Mouse (Mus musculus) megakaryocyte-erythroid progenitor cell, adult 5-6 weeks (primary cell): ENCODE measurements around the gene Eml1. TPM values are rescaled to one million over a fixed set of nuclear protein-coding genes. Genes with fewer than 3 reads are reported as not detected.
"Not testable (repeated sequence)": the region's sequence is repeated elsewhere in the genome, so short reads cannot be mapped to it uniquely, and the experiment has no call there.

Experiments
- ATAC-seq: replicated peaks from 2 replicates; pipeline ENCODE4 v1.8.0; 2016; ENCODE audit warnings: mild to moderate bottlenecking, inconsistent platforms; ENCODE audit not compliant: severe bottlenecking, poor library complexity, low FRiP score, low TSS enrichment
- total RNA-seq, 2 experiments: library from RNA; stranded (forward) in 1 of 2; stranded (reverse) in 1 of 2; fragments of 200-1000, 215-1000 nt in 1 of 2; fragments of >200 nt in 1 of 2; fragmentation: Nextera tagmentation in 1 of 2; gene quantifications; 2 replicates each; pipeline ENCODE4 v1.2.3; 2014 to 2017

Gene Eml1
- total RNA-seq, 2 experiments from 2014 or later = not detected

- ATAC-seq = no peak
Measured at GRCm38 (mm10) chr12:108448396-108448795, 77.6 kb downstream of the Eml1 start.

- no peak for ATAC-seq
Measured at GRCm38 (mm10) chr12:108449935-108450334, 79.2 kb downstream of the Eml1 start.

DNA sequence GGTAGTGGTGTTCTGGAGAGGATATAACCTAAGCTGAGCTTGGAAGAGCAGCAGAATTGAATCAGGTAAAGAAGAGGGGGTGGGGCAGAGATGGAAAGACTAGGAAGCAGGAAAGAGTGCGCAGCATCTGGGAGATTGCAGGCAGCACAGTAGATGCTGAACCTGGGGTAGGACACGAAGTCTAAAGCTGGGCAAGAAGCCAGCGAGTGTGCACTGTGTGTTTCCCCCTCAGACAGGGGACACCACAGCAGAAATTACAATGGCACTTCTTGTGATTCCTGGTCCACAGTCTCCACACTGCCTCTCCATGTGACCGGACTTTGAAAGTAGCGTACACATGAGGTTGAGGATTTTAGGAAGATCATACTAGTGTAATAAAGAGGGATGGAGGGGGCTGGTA, 79.8 kb downstream of the Eml1 start:
- ATAC-seq = no peak

DNA sequence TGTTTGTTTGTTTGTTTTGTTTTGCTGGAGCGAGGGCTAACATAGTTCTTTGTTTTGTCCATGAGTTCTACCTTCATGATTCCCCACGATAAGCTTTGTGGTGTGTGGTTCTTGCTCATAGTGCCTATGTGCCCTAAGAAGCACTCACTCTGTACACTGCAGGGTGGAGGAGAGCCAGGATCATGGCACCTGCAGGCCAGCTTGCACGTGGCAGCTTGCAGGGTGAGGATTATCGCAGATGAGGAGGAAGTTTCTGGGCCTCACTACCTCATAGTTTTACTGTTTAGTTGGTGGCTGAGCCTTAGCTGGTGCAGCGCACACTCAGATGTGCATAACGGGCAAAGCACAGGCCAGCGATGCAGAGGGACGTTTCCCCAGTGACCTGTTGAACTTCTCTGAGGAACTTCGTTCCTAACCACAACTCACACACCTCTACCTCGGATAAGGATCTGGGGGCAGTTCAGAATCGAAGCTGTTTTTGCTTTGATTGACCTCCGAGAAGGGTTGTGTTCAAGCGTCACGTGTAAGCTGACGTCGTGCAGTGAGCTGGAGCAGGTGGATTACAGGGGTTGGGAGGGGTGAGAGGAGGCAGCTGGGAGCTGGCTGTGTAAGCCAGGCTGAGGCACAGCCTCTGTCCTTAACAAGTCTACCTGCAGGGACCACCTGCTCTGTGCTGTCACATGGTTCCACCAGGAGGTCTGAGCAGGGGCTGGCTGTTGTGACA, 81.6 kb downstream of the Eml1 start:
- no peak; the same call in 1 of the 2 replicates for ATAC-seq

DNA sequence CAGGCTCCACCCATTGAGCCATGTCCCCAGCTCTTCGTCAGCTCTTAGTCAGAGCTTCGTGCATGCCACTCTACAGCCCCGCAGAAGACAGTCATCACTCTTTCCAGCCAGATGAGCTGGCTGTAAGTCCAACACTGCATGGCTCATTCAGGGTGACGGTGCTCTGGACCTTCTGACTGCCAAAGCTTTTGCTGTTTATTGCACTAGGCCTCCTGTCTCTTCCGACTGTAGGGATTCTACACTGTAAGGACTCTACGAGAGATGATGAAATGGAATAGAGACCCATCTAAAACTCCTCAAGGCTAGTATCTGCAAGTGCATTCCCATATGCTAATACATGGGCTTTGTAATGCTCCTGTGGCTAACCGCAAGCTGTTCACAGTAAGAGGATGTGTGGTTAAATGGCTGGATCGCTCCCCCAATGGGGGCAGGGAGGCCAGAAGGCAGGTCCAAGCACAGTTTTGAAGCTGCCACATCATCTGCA, 82.8 kb downstream of the Eml1 start:
- ATAC-seq = 0 out of 2 replicates have a peak, but pooled peaks have one; percentile 30

- ATAC-seq = no peak
Measured at GRCm38 (mm10) chr12:108455004-108455403, 84.2 kb downstream of the Eml1 start.

DNA sequence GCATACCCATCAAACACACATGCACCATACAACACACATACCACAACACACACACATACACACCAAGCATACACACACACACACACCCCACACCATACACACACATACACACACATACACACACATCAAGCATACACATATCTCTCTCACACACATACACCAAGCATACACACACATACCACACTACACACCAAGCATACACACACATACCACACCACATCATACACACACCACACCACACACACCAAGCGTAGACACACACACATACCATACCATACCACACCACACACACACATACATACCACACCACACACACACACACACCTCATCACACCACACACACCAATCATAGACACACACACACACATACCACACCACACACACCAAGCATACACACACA, 102.1 kb downstream of the Eml1 start:
- no peak for ATAC-seq

- ATAC-seq = no peak
Measured at GRCm38 (mm10) chr12:108474440-108474839, 103.7 kb downstream of the Eml1 start.

GRCm38 (mm10) chr12:108478714-108479113, 108.0 kb downstream of the Eml1 start:
- no peak for ATAC-seq

GRCm38 (mm10) chr12:108480704-108481365, 110.1 kb downstream of the Eml1 start:
- ATAC-seq = no peak

DNA sequence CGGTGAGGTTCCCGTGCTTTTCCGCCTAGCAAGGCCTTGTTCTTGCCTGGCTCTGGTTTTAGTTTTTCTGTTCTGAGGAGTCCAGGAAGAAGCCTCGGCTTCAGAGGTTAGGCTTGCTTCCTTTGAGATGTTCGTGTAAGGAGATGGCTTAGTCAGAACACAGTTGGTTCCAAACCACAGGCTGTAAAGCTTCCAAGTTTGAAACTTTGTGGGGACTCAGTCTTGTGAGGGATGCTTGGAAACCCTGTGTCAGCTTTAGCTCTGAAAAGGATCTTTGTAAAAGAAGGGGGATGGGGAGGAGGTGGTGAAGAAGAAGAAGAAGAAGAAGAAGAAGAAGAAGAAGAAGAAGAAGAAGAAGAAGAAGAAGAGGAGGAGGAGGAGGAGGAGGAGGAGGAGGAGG, 118.3 kb downstream of the Eml1 start:
- ATAC-seq = no peak

GRCm38 (mm10) chr12:108489741-108490140, 119.0 kb downstream of the Eml1 start:
- no peak for ATAC-seq

DNA sequence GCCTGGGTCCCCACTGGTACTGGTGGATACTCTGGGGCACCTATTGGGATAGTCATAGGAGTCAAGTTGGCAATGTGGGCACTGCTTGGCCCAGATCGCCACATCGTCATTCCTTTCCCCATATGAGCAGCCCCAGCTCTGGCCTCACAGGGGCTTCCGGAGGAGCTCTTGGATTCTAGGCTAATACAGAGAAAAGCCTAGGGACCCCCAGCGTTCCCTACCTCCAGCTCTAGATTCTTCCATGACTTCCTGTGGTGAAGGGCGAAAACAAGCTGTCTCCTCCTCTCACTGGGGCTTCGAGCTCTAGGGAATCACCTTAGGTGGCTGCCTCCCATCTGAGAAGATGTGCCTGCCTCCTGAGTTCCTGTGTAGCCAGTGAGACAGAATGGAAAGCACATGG, 119.6 kb downstream of the Eml1 start:
- ATAC-seq = no peak

DNA sequence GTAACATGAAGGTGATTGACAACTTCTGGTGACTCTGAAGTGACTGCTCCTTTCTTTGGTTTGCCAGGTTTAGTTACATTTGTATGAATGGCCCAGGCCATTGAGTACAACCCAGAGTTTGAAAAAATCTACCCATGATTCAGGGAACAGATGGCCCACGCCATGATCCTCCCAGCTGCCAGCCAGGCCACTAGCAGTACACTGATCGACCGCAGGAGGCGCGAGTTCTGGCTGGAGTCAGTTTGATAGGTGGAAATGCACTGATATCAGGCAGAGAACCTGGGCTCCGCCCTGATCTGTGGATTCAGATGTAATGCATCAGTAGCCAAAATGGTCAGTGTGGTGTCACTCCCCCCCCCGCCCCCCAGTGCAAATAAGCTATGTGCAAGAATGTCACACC, 120.2 kb downstream of the Eml1 start:
- no peak for ATAC-seq

GRCm38 (mm10) chr12:108494011-108494541, 123.3 kb downstream of the Eml1 start:
- peak; percentile 45; the same call in 1 of the 2 replicates for ATAC-seq

- ATAC-seq = no peak
Measured at GRCm38 (mm10) chr12:108495455-108496235, 124.9 kb downstream of the Eml1 start.

DNA sequence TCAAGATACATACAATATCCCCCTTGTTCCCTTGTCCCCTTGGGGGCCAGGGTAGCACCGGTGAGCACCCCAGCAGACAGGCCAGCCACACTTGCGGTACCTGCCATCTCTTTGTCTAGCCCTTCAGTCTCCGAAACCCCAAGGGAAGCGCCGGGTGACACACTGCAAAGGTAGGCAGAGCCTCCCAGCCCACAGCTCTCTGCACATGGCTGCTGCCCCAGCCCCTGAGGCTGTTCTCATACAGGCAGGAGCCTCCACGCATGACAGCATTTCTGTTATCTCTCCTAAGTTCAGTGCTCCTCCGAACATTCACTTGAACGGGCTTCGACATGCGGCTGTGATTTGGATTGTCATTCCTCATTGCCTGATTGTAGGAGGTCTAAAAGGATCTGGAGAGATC, 132.3 kb downstream of the Eml1 start:
- no peak for ATAC-seq

GRCm38 (mm10) chr12:108503582-108503981, 132.8 kb downstream of the Eml1 start:
- ATAC-seq = peak; percentile 79

DNA sequence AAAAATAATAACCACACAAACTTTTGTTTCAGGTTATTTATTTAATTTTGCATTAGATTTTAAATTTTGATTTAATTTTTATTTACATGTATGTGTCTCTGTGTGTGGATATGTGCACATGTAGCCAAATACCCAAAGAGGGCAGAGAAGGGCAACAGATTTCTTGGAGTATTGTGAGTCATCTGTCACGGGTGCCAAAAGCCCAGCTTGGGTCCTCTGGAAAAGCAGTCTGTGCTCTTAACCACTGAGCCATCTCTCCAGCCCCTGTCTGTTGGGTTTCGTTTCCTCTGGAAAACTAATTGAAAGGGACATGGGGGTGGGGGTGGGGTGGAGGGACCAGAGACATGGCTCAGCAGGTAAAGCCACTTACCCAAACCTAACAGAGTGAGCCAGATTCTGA, 135.1 kb downstream of the Eml1 start:
- ATAC-seq = no peak

GRCm38 (mm10) chr12:108507046-108507445, 136.3 kb downstream of the Eml1 start:
- not testable (repeated sequence) for ATAC-seq
